8 mouse cellular contexts compared by ENCODE assay signal in genomic region chr13:15714726-15715437, GRCm38 (mm10).
DNase-seq lines count a peak whose midpoint lies in the region; ATAC-seq lines count a peak whose summit lies in the region.

No protein-coding gene starts in this region.

- no peaks in the 10 kb centered on the region for H3K9me3 ChIP-seq in embryonic facial prominence, embryonic 13.5 days
- no peaks in the 10 kb centered on the region for H3K9me3 ChIP-seq in hindbrain, embryonic 15.5 days
- no peaks in the 10 kb centered on the region for H3K9me3 ChIP-seq in midbrain, embryonic 10.5 days (replicated peaks)

- peak overlapping the region; percentile 22; the same call in 1 of the 2 replicates for H3K27ac ChIP-seq in embryonic facial prominence, embryonic 13.5 days
- no peak overlapping the region for H3K27ac ChIP-seq in hindbrain, embryonic 15.5 days (replicated peaks)
- peak overlapping the region; percentile 76 for H3K27ac ChIP-seq in midbrain, embryonic 10.5 days (replicated peaks)

- WGBS in embryonic facial prominence, embryonic 13.5 days: 41% methylated on average over 8 of the region's 8 CpGs
- WGBS in hindbrain, embryonic 15.5 days: 20% methylated on average over 8 of the region's 8 CpGs
- WGBS in midbrain, embryonic 10.5 days: 24% methylated on average over 8 of the region's 8 CpGs

- H3K4me3 ChIP-seq in embryonic facial prominence, embryonic 13.5 days: no peak overlapping the region
- no peak overlapping the region for H3K4me3 ChIP-seq in hindbrain, embryonic 15.5 days
- no peak overlapping the region for H3K4me3 ChIP-seq in midbrain, embryonic 10.5 days

- peaks cover 5% of the 10 kb centered on the region; the same call in 1 of the 2 replicates for H3K4me1 ChIP-seq in embryonic facial prominence, embryonic 13.5 days
- H3K4me1 ChIP-seq in hindbrain, embryonic 15.5 days (replicated peaks): peaks cover 6% of the 10 kb centered on the region; the same call in 1 of the 2 replicates
- peaks cover 56% of the 10 kb centered on the region for H3K4me1 ChIP-seq in midbrain, embryonic 10.5 days

- DNase-seq in adrenal gland, adult 2 months: peak; percentile 34
- DNase-seq in adrenal gland, adult 8-10 months: no peak
- DNase-seq in ES-CJ7 (ENCODE audit: low read depth, low spot score): peak; percentile 53
- peak; percentile 12 to 43 for DNase-seq in layer of hippocampus, postnatal 36 days
- DNase-seq in midbrain, embryonic 10.5 days (ENCODE audit: low spot score): peak; percentile 57
- DNase-seq in telencephalon, adult 2 months (ENCODE audit: low read depth, low spot score): peak; percentile 48

- ATAC-seq in embryonic facial prominence, embryonic 13.5 days (ENCODE audit: insufficient number of reproducible peaks, insufficient read depth, low FRiP score, low TSS enrichment, low read depth): no peak
- ATAC-seq in hindbrain, embryonic 15.5 days (ENCODE audit: low FRiP score, low read depth): peak; percentile 86

- H3K4me2 ChIP-seq in embryonic facial prominence, embryonic 13.5 days: no peak overlapping the region
- no peak overlapping the region for H3K4me2 ChIP-seq in hindbrain, embryonic 15.5 days

- peaks cover 35% of the 10 kb centered on the region for H3K36me3 ChIP-seq in embryonic facial prominence, embryonic 13.5 days
- H3K36me3 ChIP-seq in hindbrain, embryonic 15.5 days: no peaks in the 10 kb centered on the region
- H3K36me3 ChIP-seq in midbrain, embryonic 10.5 days: peaks cover 36% of the 10 kb centered on the region

- H3K27me3 ChIP-seq in embryonic facial prominence, embryonic 13.5 days: no peaks in the 10 kb centered on the region
- H3K27me3 ChIP-seq in hindbrain, embryonic 15.5 days: no peaks in the 10 kb centered on the region
- H3K27me3 ChIP-seq in midbrain, embryonic 10.5 days (ENCODE audit: low read depth, poor library complexity, severe bottlenecking): peaks cover 86% of the 10 kb centered on the region

- no peak overlapping the region for H3K9ac ChIP-seq in embryonic facial prominence, embryonic 13.5 days
- H3K9ac ChIP-seq in hindbrain, embryonic 15.5 days: no peak overlapping the region
